Mouse (Mus musculus) layer of hippocampus, adult 9-10 months (tissue): ENCODE measurements at regions not wholly inside any gene's neighbourhood (a gene's known extent, or its start where the extent isn't known, plus 50 kb on each side); places are given as distances from the start of the nearest gene placed in this dataset.

Experiments
- DNase-seq: peaks from one replicate; pipeline ENCODE4 v3.0.0; 2022; ENCODE audit warnings: low spot score

- DNase-seq = no peak
Observed at GRCm38 (mm10) chr4:84222805-84223335, 452.2 kb downstream of the Bnc2 start.

- no peak for DNase-seq
Observed at GRCm38 (mm10) chr4:84224556-84224955, 450.5 kb downstream of the Bnc2 start.
